Comparison of ENCODE assay signal across 9 mouse cellular contexts in genomic region chr7:96212224-96212591, GRCm38 (mm10). TPM values are rescaled to one million over a fixed set of nuclear protein-coding genes. Genes with fewer than 3 reads are reported as not detected.
A peak's percentile ranks its signal among the peaks of the same experiment; 100 is the strongest.
DNase-seq lines count a peak whose midpoint lies in the region; ATAC-seq lines count a peak whose summit lies in the region.
"Had no signal": no experiment of that assay in that cellular context is flagged by ENCODE, and none has a peak within 500 bp of the region (broad histone marks: within the 10 kb centered on the region; RNA-seq: fewer than 3 reads in every experiment).

No protein-coding gene starts in this region.

- peak overlapping the region; percentile 52 to 65 for H3K4me3 ChIP-seq in heart, embryonic 14.5 days (ENCODE audit: control insufficient read depth in 1 of 2, insufficient read depth in 1 of 2, low read depth in 1 of 2, low read length in 2 of 2)
- H3K4me3 ChIP-seq in brown adipose tissue, adult 24 weeks (ENCODE audit: insufficient read depth, low read depth, low read length), result peak overlapping the region; percentile 61
- H3K4me3 ChIP-seq in hindbrain, embryonic 10.5 days, result peak overlapping the region; percentile 84
- H3K4me3 ChIP-seq in midbrain, embryonic 10.5 days, result peak overlapping the region; percentile 87

- H3K4me1 ChIP-seq in heart, embryonic 14.5 days (ENCODE audit: control insufficient read depth in 2 of 2, insufficient read depth in 2 of 2, low read length in 2 of 2), result peaks cover 6 to 18% of the 10 kb centered on the region in 2 experiments; a peak in 3 of 4 replicates
- H3K4me1 ChIP-seq in brown adipose tissue, adult 24 weeks (ENCODE audit: control insufficient read depth, insufficient read depth, insufficient read length, low read length), result peaks cover 4% of the 10 kb centered on the region; the same call in 1 of the 2 replicates
- peaks cover 45% of the 10 kb centered on the region for H3K4me1 ChIP-seq in hindbrain, embryonic 10.5 days (replicated peaks)
- H3K4me1 ChIP-seq in midbrain, embryonic 10.5 days, result peaks cover 59% of the 10 kb centered on the region

- no peaks in the 10 kb centered on the region for H3K36me3 ChIP-seq in heart, embryonic 14.5 days (ENCODE audit: control insufficient read depth, insufficient read depth, low read length)
- no peaks in the 10 kb centered on the region for H3K36me3 ChIP-seq in hindbrain, embryonic 10.5 days
- no peaks in the 10 kb centered on the region for H3K36me3 ChIP-seq in midbrain, embryonic 10.5 days

- WGBS in heart, embryonic 14.5 days, result under 1% methylated on average over 9 of the region's 9 CpGs
- WGBS in hindbrain, embryonic 10.5 days, result 0% methylated on average over 9 of the region's 9 CpGs
- WGBS in midbrain, embryonic 10.5 days, result under 1% methylated on average over 9 of the region's 9 CpGs

- peak overlapping the region; percentile 99 for H3K4me2 ChIP-seq in heart, embryonic 14.5 days (ENCODE audit: low read length)

- H3K9ac ChIP-seq in heart, embryonic 14.5 days (ENCODE audit: low read length), result peak overlapping the region; percentile 72

- ATAC-seq in heart, embryonic 14.5 days (ENCODE audit: insufficient number of reproducible peaks, insufficient read depth, low FRiP score, low read depth), result no peak

- peaks cover 55% of the 10 kb centered on the region for H3K27me3 ChIP-seq in heart, embryonic 14.5 days (ENCODE audit: control insufficient read depth, insufficient read depth, low read length)
- H3K27me3 ChIP-seq in hindbrain, embryonic 10.5 days (ENCODE audit: insufficient read depth, poor library complexity, severe bottlenecking), result peaks cover 32% of the 10 kb centered on the region
- peaks cover 57% of the 10 kb centered on the region for H3K27me3 ChIP-seq in midbrain, embryonic 10.5 days (ENCODE audit: low read depth, poor library complexity, severe bottlenecking)

- DNase-seq in heart, adult 8-10 months (ENCODE audit: low spot score), result no peak
- no peak for DNase-seq in hindbrain, embryonic 10.5 days (ENCODE audit: low spot score)
- no peak for DNase-seq in midbrain, embryonic 10.5 days (ENCODE audit: low spot score)
- DNase-seq in embryo, embryonic 10.5 days (ENCODE audit: low spot score), result no peak
- no peak for DNase-seq in thymus, adult 18-20 months
- DNase-seq in embryo, embryonic 11 days, result no peak

- H3K27ac ChIP-seq in heart, embryonic 14.5 days (replicated peaks in 1 of 2; ENCODE audit: control insufficient read depth in 1 of 2, insufficient read depth in 1 of 2, low read depth in 2 of 2, low read length in 2 of 2), result no peak overlapping the region; a peak in 1 of 4 replicates
- no peak overlapping the region for H3K27ac ChIP-seq in brown adipose tissue, adult 24 weeks (replicated peaks; ENCODE audit: low read depth, low read length)
- H3K27ac ChIP-seq in hindbrain, embryonic 10.5 days, result peak overlapping the region; percentile 95
- H3K27ac ChIP-seq in midbrain, embryonic 10.5 days (replicated peaks), result peak overlapping the region; percentile 95
- H3K27ac ChIP-seq: macrophage had no signal

- H3K9me3 ChIP-seq in heart, embryonic 14.5 days (ENCODE audit: control insufficient read depth, low read length), result no peaks in the 10 kb centered on the region
- H3K9me3 ChIP-seq in hindbrain, embryonic 10.5 days, result no peaks in the 10 kb centered on the region
- H3K9me3 ChIP-seq in midbrain, embryonic 10.5 days (replicated peaks), result no peaks in the 10 kb centered on the region

RNA-seq across cellular contexts. Expression of gene Tenm4, which starts 41.2 kb away (rescaled TPM):
- polyA plus RNA-seq in heart, embryonic 14.5 days (2014; fragmentation: Nextera tagmentation; extraction: Ambion mirVana), result 9.2 and 10.6 TPM in 2 replicates
- total RNA-seq in heart, adult 8-10 months (2022), result 1 to 10 TPM in 2 of 4 experiments, under 1 TPM in 2; 0.34 to 1.4 (median 1.00) TPM
- 9.8 and 10.9 TPM in 2 replicates for polyA plus RNA-seq in brown adipose tissue, adult 24 weeks (2012; ENCODE audit: insufficient read depth, insufficient read length, missing spikeins)
- polyA plus RNA-seq in hindbrain, embryonic 10.5 days (2016; fragmentation: Nextera tagmentation; extraction: Ambion mirVana), result 22.1 and 24.5 TPM in 2 replicates
- polyA plus RNA-seq in midbrain, embryonic 10.5 days (2016; fragmentation: Nextera tagmentation; extraction: Ambion mirVana), result 26.5 and 27.4 TPM in 2 replicates

Comparison
In these comparisons a context has a peak if more than half of its experiments do, and no peak if none do; other contexts are left out.
1. H3K27ac ChIP-seq: peak in hindbrain, embryonic 10.5 days (single experiment) and midbrain, embryonic 10.5 days (single experiment); none in heart, embryonic 14.5 days (0 of 2) and brown adipose tissue, adult 24 weeks (single experiment).
2. Peak in every context shown above with its lines, with median percentiles within 50 percentile points of each other: H3K4me3 ChIP-seq.